Mouse (Mus musculus) CD4-positive, CD25-positive, alpha-beta regulatory T cell (primary cell): ENCODE results near the gene Gja5. TPM values are rescaled to one million over a fixed set of nuclear protein-coding genes. Genes with fewer than 3 reads are reported as not detected.

Source experiments
- polyA plus RNA-seq: library from polyadenylated mRNA; unstranded; fragments of 100-300 nt; shearing (Covaris generic); gene quantifications from one replicate; pipeline ENCODE4 v1.2.1, GENCODE M21; 2017

Gene Gja5
- 0.31 TPM for polyA plus RNA-seq

GRCm38 (mm10) chr3:96904393-96904792 is at the start of gene Gja5:
Gene Gja5 (plus strand): TSS chr3:96904693.

GRCm38 (mm10) chr3:96904851-96905541 is 503 bp downstream of the Gja5 start, which contains the start of gene Gpr89:
Gene Gpr89 (minus strand): TSS chr3:96905346.

GRCm38 (mm10) chr3:96925920-96926319 is 21.4 kb downstream of the Gja5 start, which contains the start of gene Gja8:
Gene Gja8 (minus strand): TSS chr3:96926020.

Other genes starting within 250 kb of the Gja5 start
- not detected for gene Ankrd35, start 234.6 kb upstream of the Gja5 start, polyA plus RNA-seq
- gene Pias3, start 208.3 kb upstream of the Gja5 start, polyA plus RNA-seq: 25.1 TPM
- gene Nudt17, start 196.1 kb upstream of the Gja5 start, polyA plus RNA-seq: 0.50 TPM
- 72.2 TPM for gene Polr3c, start 177.1 kb upstream of the Gja5 start, polyA plus RNA-seq
- 120 TPM for gene Rnf115, start 177.0 kb upstream of the Gja5 start, polyA plus RNA-seq
- gene Pdzk1, start 75.4 kb upstream of the Gja5 start, polyA plus RNA-seq: not detected
- 22.4 TPM for gene Cd160, start 75.3 kb upstream of the Gja5 start, polyA plus RNA-seq
- gene Gpr89, start 653 bp downstream of the Gja5 start, polyA plus RNA-seq: 23.0 TPM
- gene Gja8, start 21.3 kb downstream of the Gja5 start, polyA plus RNA-seq: 0.04 TPM